Mouse (Mus musculus): ENCODE measurements around the gene Upf2. TPM values are rescaled to one million over a fixed set of nuclear protein-coding genes. Genes with fewer than 3 reads are reported as not detected.
"Not testable (repeated sequence)": the region's sequence is repeated elsewhere in the genome, so short reads cannot be mapped to it uniquely, and the experiment has no call there.

The Upf2 gene
- total RNA-seq, 2 experiments from 2014 or later: 23.6 to 26.2 TPM

DNA sequence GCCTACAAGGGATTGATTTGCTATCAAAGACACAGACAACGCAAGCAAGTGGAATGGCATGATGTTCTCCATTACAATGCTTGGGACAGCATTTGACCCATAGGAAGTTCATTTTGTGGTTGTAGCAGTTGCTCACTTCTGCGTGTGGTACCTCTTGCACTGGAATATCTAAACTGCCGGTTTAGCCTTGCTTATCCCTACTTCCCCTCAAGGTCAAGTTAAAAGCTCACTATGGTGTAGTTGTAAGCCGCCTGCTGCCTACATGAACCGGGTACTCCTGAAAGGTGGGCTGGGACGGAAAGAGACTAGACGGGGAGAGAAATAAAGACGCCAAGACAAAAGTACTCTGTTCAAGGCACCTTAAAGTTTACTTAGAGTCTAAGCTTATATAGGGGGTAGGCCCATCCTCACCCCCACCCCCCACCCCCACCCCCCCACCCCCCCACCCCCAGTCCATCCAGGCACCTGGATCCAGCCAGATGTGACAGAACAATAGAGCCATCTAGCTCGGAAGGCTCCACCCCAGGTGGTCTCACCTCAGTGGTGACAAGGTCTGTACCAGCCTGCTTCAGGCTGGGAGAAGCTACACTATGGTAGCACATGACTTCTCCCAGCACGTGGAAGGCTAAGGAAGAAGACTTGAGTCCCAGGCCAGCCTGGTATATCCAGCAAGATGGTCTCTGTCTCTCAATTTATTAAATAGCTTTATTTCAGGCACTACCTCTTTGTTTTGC lies 109.0 kb downstream of the Upf2 start:
- DNase-seq (ENCODE audit: low spot score in 2 of 2): no peak

- no peak for DNase-seq (ENCODE audit: low spot score in 2 of 2)
These were observed 116.1 kb downstream of the Upf2 start for GRCm38 (mm10) chr2:6067341-6067740.

GRCm38 (mm10) chr2:6070925-6071324 lies 119.7 kb downstream of the Upf2 start:
- DNase-seq (ENCODE audit: low spot score in 2 of 2): no peak

DNA sequence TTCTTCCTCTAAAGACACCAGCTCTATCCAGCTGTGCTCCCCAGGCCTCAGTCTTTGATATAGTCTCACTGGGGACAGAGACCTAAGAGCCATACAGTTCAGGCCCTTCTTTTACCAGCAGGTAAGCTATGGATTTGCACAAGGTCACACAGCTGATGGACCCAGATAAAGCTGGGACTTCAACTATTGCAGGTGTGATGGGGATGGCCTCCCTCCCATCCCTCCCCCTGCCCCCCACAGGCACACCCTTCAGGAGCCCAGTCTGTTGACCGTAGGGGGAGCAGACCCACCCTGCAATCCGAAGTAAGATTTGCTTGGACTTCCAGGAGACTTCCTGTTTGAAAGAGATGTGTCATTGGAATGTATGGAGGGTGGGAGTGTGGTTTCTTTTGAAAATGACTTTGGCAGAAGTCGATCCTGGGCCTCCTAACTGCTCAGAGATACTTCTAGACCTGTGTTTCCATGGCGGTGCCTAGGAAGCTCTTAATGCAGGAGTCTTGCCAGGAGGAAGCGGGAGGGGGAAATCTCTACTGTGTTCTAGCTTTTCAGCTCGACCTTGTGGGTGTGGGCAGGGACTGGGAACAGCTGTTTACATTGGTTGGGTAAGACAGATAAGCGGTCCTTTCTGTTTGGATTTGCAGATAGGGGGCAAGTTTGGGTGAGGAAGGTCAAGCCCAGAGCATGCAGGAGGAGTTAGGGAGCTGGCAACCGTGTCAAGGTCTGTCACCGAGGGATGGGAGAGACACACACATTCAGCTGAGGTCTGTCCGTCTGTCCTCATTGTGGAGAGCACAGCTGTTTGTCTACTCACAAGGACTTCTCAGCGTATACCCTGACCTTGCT lies 120.5 kb downstream of the Upf2 start:
- no peak for DNase-seq (ENCODE audit: low spot score in 2 of 2)

DNA sequence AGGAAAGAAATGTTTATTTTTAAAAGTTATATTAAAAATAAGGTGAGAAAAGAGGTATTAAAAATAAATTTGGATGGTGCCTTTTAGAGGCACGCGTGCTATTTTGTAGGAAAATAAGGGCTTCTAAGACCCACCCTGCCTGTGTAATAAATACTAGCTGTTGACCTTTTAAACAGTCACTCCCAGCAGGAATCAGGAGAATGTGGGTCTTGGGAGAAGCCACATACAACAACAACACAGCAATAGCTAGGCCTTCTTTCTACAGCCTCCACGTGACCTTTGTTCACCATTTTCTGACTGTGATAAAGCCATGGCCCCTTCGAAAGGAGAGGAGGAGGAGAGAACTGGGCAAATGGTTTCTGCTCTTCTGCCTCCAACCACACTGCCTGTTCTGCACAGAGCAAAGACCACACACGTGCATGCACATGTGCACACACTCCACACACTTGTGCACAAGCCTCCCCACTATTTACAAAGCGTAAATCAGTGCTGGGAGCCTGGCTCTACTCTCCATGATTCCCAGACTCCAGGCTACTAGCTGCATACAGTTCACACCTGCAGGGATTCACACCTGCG lies 121.5 kb downstream of the Upf2 start:
- DNase-seq (ENCODE audit: low spot score in 2 of 2): no peak

GRCm38 (mm10) chr2:6074891-6075529 lies 123.7 kb downstream of the Upf2 start:
- DNase-seq (ENCODE audit: low spot score in 2 of 2): no peak

DNA sequence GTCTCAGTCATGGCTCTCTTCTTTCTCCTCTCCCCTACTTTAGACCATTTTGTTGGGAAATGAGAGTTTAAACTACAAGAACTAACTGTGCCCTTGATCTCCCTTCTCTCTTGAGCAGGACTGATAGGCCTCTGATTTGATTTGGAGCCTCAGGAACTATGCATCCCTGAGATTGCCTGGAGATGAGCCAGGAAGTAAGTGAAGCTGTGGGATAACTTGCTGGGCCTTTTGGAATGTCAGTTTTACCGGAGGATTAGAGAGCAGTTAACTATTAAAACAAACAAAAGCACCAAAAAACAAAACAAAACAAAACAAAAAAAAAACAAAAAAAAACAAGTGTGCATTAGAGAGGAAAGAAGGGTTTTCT lies 124.2 kb downstream of the Upf2 start:
- no peak for DNase-seq (ENCODE audit: low spot score in 2 of 2)

GRCm38 (mm10) chr2:6080037-6080436 lies 128.8 kb downstream of the Upf2 start:
- DNase-seq (ENCODE audit: low spot score in 2 of 2): no peak

- no peak for DNase-seq (ENCODE audit: low spot score in 2 of 2)
These were observed 129.8 kb downstream of the Upf2 start for GRCm38 (mm10) chr2:6081108-6081507.

- no peak for DNase-seq (ENCODE audit: low spot score in 2 of 2)
These were observed 131.3 kb downstream of the Upf2 start for GRCm38 (mm10) chr2:6082615-6083014.

DNA sequence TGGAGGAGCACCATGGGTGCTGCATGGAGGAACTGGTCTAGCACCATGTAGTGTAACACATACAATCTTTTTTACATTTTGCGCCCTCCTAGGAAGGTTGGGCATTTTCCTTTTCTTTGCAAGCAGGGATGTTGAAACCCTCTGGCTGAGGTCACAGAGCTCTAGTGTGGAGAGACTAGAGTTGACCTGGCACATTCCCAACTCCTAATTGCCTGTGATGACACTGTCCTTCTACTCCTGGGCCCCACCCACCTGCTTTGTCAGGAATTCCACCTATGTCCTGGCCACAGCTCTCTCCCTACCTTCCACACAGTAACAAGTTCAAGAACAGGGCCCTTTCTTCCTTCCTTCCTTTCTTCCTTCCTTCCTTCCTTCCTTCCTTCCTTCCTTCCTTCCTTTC lies 132.4 kb downstream of the Upf2 start:
- DNase-seq (ENCODE audit: low spot score in 2 of 2): no peak

- DNase-seq (ENCODE audit: low spot score in 2 of 2): no peak
These were observed 134.6 kb downstream of the Upf2 start for GRCm38 (mm10) chr2:6085622-6086530.

- no peak for DNase-seq (ENCODE audit: low spot score in 2 of 2)
These were observed 135.9 kb downstream of the Upf2 start for GRCm38 (mm10) chr2:6087151-6087550.

GRCm38 (mm10) chr2:6089941-6090340 lies 138.7 kb downstream of the Upf2 start:
- DNase-seq (ENCODE audit: low spot score in 2 of 2): not testable (repeated sequence)

DNA sequence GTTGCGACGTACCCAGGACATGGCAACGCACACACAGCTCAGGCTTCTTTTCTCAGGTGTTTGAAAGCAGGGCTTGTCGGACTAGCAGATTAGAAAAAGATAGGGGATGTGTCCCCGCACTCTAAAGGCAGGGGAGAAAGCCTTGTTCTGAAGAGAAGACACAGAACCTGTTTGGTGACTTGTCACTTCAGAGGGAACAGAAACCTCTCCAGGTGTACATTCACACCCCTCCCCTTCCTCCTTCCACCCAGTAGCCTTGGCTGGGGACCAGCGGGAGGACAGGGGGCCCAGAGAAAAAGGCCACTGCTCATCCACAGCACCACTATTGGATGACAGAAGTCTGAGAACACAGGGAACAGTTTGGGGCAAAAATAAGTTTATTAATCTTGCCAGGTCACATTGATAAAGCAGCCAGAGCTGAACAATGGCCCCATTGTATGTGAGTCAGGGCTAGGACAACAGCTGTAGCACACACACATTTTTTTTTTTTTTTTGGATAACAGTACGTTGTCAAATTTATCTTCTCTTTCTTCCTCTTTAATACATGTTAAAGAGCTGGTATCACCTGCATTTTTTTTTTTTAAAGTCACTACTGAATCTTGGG lies 145.9 kb downstream of the Upf2 start:
- DNase-seq (ENCODE audit: low spot score in 2 of 2): no peak

GRCm38 (mm10) chr2:6098924-6099323 lies 147.7 kb downstream of the Upf2 start:
- no peak for DNase-seq (ENCODE audit: low spot score in 2 of 2)

GRCm38 (mm10) chr2:6099443-6099842 lies 148.2 kb downstream of the Upf2 start:
- DNase-seq (ENCODE audit: low spot score in 2 of 2): no peak

DNA sequence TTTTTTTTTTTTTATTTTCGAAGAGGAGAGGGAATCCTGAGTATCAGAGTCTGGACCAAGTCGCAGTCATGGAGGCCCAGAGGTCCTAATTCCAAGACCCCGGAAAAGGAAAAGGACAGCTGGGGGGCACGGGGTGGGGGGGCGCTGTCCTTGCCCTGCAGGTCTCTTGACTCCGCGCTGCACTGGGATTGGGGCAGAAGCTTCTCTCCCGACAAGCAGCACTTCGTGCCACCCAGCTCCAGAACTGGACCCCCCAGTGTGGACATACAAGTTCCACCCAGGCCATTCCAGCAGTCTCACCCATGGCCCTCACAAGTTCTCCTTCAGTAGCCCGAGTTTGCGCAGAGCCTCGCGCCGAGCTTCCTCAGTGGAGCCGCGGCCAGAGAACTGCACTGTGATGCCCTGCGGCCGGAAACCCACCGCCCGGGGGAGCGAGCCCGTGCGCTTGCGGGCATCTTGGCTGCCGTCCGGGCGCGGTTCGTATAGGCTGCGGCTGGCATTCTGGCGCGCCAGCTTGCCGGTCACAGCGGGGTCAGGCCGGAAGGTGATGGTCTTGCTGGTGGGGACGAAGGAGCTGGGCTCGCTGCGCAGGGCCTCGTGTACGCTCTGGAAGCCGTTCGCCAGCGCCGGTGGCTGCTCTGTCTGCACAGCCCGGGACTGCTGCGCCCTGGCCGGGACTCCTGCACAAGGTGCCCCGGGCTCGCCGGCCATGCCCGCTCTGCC lies 148.9 kb downstream of the Upf2 start:
- DNase-seq (ENCODE audit: low spot score in 2 of 2): peak in 1 of 2 experiments; percentile 6

GRCm38 (mm10) chr2:6100755-6101154 lies 149.5 kb downstream of the Upf2 start:
- no peak for DNase-seq (ENCODE audit: low spot score in 2 of 2)

DNA sequence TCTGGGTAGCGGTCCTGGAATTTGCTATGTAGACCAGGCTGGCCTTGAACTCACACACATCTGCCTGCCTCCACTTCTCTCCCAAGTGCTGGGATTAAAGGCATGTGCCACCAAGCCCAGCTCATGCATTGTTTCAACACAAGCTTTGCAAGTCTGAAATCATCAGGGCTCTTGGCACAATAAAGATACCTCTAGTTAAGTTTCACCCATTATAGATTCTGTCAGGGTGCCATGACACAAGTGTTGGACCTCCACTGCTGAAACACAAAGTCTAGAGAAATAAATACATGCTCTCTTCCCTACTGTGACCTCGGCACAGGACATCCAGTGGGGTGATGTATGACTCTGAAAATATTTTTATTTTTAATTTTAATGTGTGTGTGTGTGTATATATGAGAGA lies 154.2 kb downstream of the Upf2 start:
- no peak for DNase-seq (ENCODE audit: low spot score in 2 of 2)

All from layer of hippocampus, postnatal 14 days (tissue).